Mouse (Mus musculus): ENCODE measurements around the gene Hist1h2bb. TPM values are rescaled to one million over a fixed set of nuclear protein-coding genes. Genes with fewer than 3 reads are reported as not detected.
"Not testable (repeated sequence)": the region's sequence is repeated elsewhere in the genome, so short reads cannot be mapped to it uniquely, and the experiment has no call there.

The Hist1h2bb gene
- polyA plus RNA-seq, 1 experiment from 2014 or later: 2.9 TPM

DNA sequence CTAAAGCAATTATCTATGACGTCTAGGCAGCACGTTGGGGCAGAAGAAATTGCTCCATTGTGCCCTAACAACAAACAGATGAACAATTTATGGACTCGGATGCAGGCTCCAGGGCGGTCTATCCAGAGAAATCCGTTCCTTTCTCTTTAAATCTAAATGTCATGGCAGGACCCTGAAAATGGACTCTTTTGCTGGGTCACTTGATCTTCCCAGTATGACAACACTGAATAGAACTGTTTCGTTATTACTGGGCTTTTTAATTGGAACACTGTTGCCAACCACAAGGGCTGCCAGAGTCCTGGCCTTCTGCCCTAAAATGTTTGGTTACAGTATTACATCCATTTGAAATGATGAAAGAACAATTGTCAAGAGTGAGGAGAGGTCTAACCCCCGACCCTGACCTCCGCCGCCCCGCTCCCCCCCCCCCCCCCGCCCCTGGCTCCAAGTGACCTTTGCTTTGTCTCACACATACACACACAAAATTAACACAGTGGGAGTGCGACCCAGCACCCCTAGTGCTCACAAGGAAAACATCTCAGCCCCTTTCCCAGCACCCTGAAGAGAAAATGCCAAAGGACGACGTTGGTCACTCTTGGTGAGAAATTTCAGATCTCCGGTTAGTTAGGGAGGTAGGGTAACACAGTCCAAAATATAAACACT lies 36.7 kb upstream of the Hist1h2bb start:
- DNase-seq (ENCODE audit: low spot score): no peak
- H3K36me3 ChIP-seq: no peaks in the 10 kb centered on the region
- peak overlapping the region; percentile 80 for H3K27ac ChIP-seq
- peak overlapping the region; percentile 61 for H3K4me3 ChIP-seq
- H3K27me3 ChIP-seq (ENCODE audit: insufficient read depth, poor library complexity, severe bottlenecking): no peaks in the 10 kb centered on the region
- peaks cover 28% of the 10 kb centered on the region for H3K4me1 ChIP-seq
- no peaks in the 10 kb centered on the region for H3K9me3 ChIP-seq
- WGBS: 29% methylated on average over 15 of the region's 15 CpGs

DNA sequence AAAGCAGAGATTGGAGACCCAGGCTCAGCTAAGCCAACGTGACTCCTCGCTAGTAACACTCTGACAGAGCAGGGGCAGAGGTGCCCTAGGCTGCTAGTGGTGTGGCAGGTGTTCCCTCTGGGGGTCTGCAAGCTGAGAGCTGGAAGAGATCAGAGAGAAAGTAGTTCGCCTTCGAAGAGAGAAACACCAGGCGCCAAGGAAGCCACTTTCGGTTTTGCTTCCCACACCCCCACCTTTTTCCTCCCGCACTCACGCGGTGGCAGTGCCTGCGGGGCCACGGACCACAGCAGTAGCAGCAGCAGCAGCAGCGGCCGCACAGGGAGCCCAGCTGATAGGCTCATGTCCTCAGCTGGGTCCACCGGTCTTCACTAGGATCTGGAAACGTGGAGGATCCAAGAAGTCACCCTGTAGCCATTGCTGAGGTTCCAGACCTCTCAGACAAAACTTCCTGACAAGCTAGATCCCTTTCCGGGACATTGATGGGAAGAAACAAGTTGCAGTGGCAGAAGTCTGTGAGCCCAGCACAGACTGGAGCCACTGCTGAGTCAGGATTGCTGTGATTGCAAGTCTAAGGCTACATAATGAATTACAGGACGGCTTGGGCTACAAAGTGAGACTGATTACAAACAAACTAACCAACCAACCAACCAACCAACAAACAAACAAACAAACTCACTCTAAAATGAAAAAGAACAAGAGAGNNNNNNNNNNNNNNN lies 36.0 kb upstream of the Hist1h2bb start, which contains the start of gene Hfe:
TSS of gene Hfe (minus strand) at position 481 of the 716 bp plus-strand sequence.
- WGBS: 1% methylated on average over 17 of the region's 17 CpGs
- Histone ChIP-seq H3K9me3 (no peaks in the 10 kb centered on the region), H3K27me3 (ENCODE audit: insufficient read depth, poor library complexity, severe bottlenecking) (no peaks in the 10 kb centered on the region), H3K4me3 (peak within 1 kb of the TSS; percentile 61), H3K27ac (peak within 1 kb of the TSS; percentile 80), H3K4me1 (peaks cover 28% of the 10 kb centered on the region), H3K36me3 (no peaks in the 10 kb centered on the region)
- DNase-seq (ENCODE audit: low spot score): no peak

DNA sequence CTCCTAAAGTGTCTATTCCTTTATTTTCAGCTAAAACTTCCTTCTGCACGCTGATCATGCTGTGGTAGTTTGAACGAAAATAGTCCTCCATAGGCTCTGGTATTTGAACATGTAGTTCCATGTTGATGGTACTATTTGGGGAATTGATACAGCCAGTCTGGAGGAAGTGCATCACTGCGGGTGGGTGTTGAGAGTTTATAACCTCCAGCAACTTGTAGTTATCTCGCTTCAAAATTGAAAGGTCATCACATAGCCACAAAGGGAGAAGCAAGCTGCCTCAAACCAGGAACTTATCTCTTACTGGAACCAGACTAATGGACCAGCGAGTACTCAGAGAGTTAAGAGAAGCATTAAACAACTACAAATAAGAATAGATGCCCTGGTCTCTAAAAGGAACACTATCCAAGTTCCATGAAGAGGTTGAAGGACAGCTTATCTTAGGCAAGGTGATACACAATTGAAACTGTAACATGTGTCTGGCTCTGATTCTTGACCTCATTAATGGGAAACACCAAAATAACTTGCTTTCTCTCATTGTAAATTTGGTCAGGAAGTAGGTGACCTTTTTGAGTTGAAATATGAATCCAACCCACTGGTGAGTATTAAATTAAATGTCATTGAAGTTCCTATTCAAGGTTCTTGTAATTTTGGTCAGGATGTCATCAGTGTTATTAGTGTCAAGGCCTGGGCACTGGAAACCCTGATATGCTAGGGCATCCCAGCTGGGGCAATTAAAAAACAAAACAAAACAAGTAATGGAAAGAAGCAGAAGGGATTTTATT lies 30.1 kb upstream of the Hist1h2bb start:
- Histone ChIP-seq H3K36me3 (no peaks in the 10 kb centered on the region), H3K4me1 (peaks cover 3% of the 10 kb centered on the region; the same call in 1 of the 2 replicates), H3K27me3 (ENCODE audit: insufficient read depth, poor library complexity, severe bottlenecking) (no peaks in the 10 kb centered on the region), H3K9me3 (no peaks in the 10 kb centered on the region), H3K27ac (no peak overlapping the region), H3K4me3 (no peak overlapping the region)
- DNase-seq (ENCODE audit: low spot score): no peak
- WGBS: 61% methylated on average over 5 of the region's 5 CpGs

GRCm38 (mm10) chr13:23717176-23717575 lies 29.4 kb upstream of the Hist1h2bb start:
- H3K27me3 ChIP-seq (ENCODE audit: insufficient read depth, poor library complexity, severe bottlenecking): no peaks in the 10 kb centered on the region
- WGBS: 36% methylated on average over 11 of the region's 11 CpGs
- peaks cover 3% of the 10 kb centered on the region; the same call in 1 of the 2 replicates for H3K4me1 ChIP-seq
- H3K4me3 ChIP-seq: no peak overlapping the region
- no peak overlapping the region for H3K27ac ChIP-seq
- H3K36me3 ChIP-seq: no peaks in the 10 kb centered on the region
- H3K9me3 ChIP-seq: no peaks in the 10 kb centered on the region
- no peak for DNase-seq (ENCODE audit: low spot score)

GRCm38 (mm10) chr13:23717593-23718245 lies 28.8 kb upstream of the Hist1h2bb start:
- not testable (repeated sequence) for H3K4me3 ChIP-seq; H3K27me3 ChIP-seq (ENCODE audit: insufficient read depth, poor library complexity, severe bottlenecking); H3K9me3 ChIP-seq; H3K4me1 ChIP-seq; DNase-seq (ENCODE audit: low spot score); H3K36me3 ChIP-seq; H3K27ac ChIP-seq
- WGBS: 11% methylated on average over 2 of the region's 2 CpGs

GRCm38 (mm10) chr13:23724239-23724638 lies 22.3 kb upstream of the Hist1h2bb start:
- Histone ChIP-seq H3K27me3 (ENCODE audit: insufficient read depth, poor library complexity, severe bottlenecking) (no peaks in the 10 kb centered on the region), H3K4me1 (peaks cover 15% of the 10 kb centered on the region), H3K27ac (peak overlapping the region; percentile 73; the same call in 1 of the 2 replicates), H3K4me3 (no peak overlapping the region), H3K9me3 (no peaks in the 10 kb centered on the region), H3K36me3 (no peaks in the 10 kb centered on the region)
- WGBS: 42% methylated on average over 4 of the region's 4 CpGs
- no peak for DNase-seq (ENCODE audit: low spot score)

- 63% methylated on average over 1 of the region's 1 CpGs for WGBS
- no peak overlapping the region for H3K4me3 ChIP-seq
- no peaks in the 10 kb centered on the region for H3K27me3 ChIP-seq (ENCODE audit: insufficient read depth, poor library complexity, severe bottlenecking)
- H3K9me3 ChIP-seq: no peaks in the 10 kb centered on the region
- H3K36me3 ChIP-seq: no peaks in the 10 kb centered on the region
- H3K27ac ChIP-seq: peak overlapping the region; percentile 73; the same call in 1 of the 2 replicates
- H3K4me1 ChIP-seq: peaks cover 15% of the 10 kb centered on the region
- DNase-seq (ENCODE audit: low spot score): no peak
Observed at GRCm38 (mm10) chr13:23725213-23725612, 21.3 kb upstream of the Hist1h2bb start.

GRCm38 (mm10) chr13:23728472-23729191 lies 17.9 kb upstream of the Hist1h2bb start:
- H3K27ac ChIP-seq: no peak overlapping the region
- DNase-seq (ENCODE audit: low spot score): no peak
- no peaks in the 10 kb centered on the region for H3K9me3 ChIP-seq
- peaks cover 18% of the 10 kb centered on the region for H3K4me1 ChIP-seq
- H3K4me3 ChIP-seq: no peak overlapping the region
- WGBS: 71% methylated on average over 18 of the region's 18 CpGs
- H3K36me3 ChIP-seq: no peaks in the 10 kb centered on the region
- H3K27me3 ChIP-seq (ENCODE audit: insufficient read depth, poor library complexity, severe bottlenecking): no peaks in the 10 kb centered on the region

- 91% methylated on average over 9 of the region's 9 CpGs for WGBS
- no peaks in the 10 kb centered on the region for H3K36me3 ChIP-seq
- no peak for DNase-seq (ENCODE audit: low spot score)
- no peaks in the 10 kb centered on the region for H3K27me3 ChIP-seq (ENCODE audit: insufficient read depth, poor library complexity, severe bottlenecking)
- H3K4me1 ChIP-seq: peaks cover 13% of the 10 kb centered on the region
- H3K9me3 ChIP-seq: no peaks in the 10 kb centered on the region
- H3K27ac ChIP-seq: no peak overlapping the region
- H3K4me3 ChIP-seq: no peak overlapping the region
Observed at GRCm38 (mm10) chr13:23729192-23729525, 17.4 kb upstream of the Hist1h2bb start.

DNA sequence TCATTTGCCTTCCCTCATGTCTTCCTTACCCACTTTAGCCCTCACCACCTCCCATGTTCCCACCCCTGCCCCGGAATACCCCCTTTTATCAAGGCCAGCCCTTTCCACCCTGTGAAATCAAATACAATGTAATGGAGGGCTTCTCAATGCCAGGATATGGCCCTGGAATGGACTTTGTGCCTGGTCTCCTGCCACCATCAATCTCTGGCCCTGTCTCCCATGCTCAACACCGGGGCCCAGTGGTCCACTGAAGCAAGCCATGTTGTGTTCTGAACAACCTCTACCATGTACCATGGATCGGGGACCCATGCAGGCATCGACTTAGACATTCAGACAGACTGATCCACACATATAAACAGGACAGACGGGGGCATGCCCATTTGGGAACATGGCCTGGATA lies 16.8 kb upstream of the Hist1h2bb start:
- no peak overlapping the region for H3K27ac ChIP-seq
- no peak for DNase-seq (ENCODE audit: low spot score)
- peaks cover 8% of the 10 kb centered on the region for H3K4me1 ChIP-seq
- H3K9me3 ChIP-seq: no peaks in the 10 kb centered on the region
- H3K27me3 ChIP-seq (ENCODE audit: insufficient read depth, poor library complexity, severe bottlenecking): no peaks in the 10 kb centered on the region
- WGBS: 92% methylated on average over 5 of the region's 5 CpGs
- H3K4me3 ChIP-seq: no peak overlapping the region
- no peaks in the 10 kb centered on the region for H3K36me3 ChIP-seq

DNA sequence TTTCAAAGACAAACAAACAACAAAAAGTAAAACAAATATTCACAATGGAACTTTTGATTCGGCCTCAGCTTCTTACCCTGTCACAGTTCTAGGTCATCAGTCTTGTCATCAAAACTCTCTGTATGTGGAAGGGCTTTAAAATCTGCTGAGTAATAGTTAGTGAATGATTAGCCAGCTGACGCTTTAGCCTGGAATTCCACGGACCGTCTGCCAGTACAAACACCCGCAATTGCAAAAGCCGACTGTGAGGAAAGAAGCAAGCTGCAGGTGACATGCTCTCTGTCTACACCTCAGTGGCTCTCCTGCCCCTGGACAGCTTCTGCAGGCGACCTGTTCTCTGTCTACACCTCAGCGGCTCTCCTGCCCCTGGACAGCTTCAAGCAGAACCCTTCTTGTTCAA lies 16.1 kb upstream of the Hist1h2bb start:
- Histone ChIP-seq H3K36me3 (no peaks in the 10 kb centered on the region), H3K27me3 (ENCODE audit: insufficient read depth, poor library complexity, severe bottlenecking) (no peaks in the 10 kb centered on the region), H3K9me3 (no peaks in the 10 kb centered on the region), H3K4me3 (no peak overlapping the region), H3K4me1 (peaks cover 4% of the 10 kb centered on the region), H3K27ac (no peak overlapping the region; the same call in 1 of the 2 replicates)
- WGBS: 20% methylated on average over 8 of the region's 8 CpGs
- peak; percentile 82 for DNase-seq (ENCODE audit: low spot score)

GRCm38 (mm10) chr13:23732156-23732804 lies 14.3 kb upstream of the Hist1h2bb start:
- WGBS: 23% methylated on average over 8 of the region's 8 CpGs
- no peak for DNase-seq (ENCODE audit: low spot score)

More at GRCm38 (mm10) chr13:23732156-23732804, 14.3 kb upstream of the Hist1h2bb start:
- Histone ChIP-seq H3K9me3 (no peaks in the 10 kb centered on the region), H3K4me3 (no peak overlapping the region), H3K4me1 (peaks cover 4% of the 10 kb centered on the region), H3K36me3 (no peaks in the 10 kb centered on the region), H3K27me3 (ENCODE audit: insufficient read depth, poor library complexity, severe bottlenecking) (no peaks in the 10 kb centered on the region), H3K27ac (no peak overlapping the region)
